Mouse (Mus musculus): Measurements from ENCODE around the gene Ltb. TPM values are rescaled to one million over a fixed set of nuclear protein-coding genes. Genes with fewer than 3 reads are reported as not detected.

Gene Ltb
- polyA plus RNA-seq, 1 experiment, result 0.05 TPM

DNA sequence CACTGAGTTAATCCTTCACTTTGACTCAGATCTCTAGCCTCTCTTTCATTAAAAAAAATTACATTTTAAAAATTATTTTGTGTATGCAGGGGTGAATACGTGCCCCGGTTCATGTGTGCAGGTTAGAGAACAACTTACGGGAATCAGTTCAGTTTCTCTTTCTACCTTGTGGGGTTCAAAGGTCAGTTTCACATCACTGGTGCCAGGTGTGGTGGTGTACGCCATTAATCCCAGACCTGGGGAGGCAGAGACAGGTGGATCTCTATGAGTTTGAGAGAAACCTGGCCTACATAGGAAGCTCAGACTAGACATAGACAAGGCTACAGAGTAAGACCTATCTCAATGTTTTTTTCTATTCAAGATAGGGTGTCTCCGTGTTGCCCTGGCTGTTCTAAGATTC lies 18.8 kb downstream of the Ltb start:
- H3ac ChIP-seq (ENCODE audit: control insufficient read depth, insufficient read length), result no peak overlapping the region
- H3K4me3 ChIP-seq, result no peak overlapping the region
- no peaks in the 10 kb centered on the region for H3K36me3 ChIP-seq (ENCODE audit: control insufficient read depth, insufficient read depth)
- H3K4me2 ChIP-seq (ENCODE audit: low read depth), result no peak overlapping the region
- no peaks in the 10 kb centered on the region for H3K27me3 ChIP-seq (ENCODE audit: control insufficient read depth, insufficient read depth, insufficient read length)
- H3K79me2 ChIP-seq (ENCODE audit: control insufficient read depth, insufficient read depth), result no peaks in the 10 kb centered on the region
- TF ChIP-seq USF1 (IDR thresholded peaks at IDR 0.05; ENCODE audit: low read depth), result no peak
- no peak for TF ChIP-seq E2F4 (IDR thresholded peaks at IDR 0.05; ENCODE audit: insufficient read depth)
- no peak for TF ChIP-seq MYOD1 (IDR thresholded peaks at IDR 0.05; ENCODE audit: control insufficient read depth in 1 of 3, insufficient read length in 2 of 3, low read depth in 2 of 3)
- no peak for TF ChIP-seq SRF (IDR thresholded peaks at IDR 0.05; ENCODE audit: control insufficient read depth, insufficient read length, low read depth)

DNA sequence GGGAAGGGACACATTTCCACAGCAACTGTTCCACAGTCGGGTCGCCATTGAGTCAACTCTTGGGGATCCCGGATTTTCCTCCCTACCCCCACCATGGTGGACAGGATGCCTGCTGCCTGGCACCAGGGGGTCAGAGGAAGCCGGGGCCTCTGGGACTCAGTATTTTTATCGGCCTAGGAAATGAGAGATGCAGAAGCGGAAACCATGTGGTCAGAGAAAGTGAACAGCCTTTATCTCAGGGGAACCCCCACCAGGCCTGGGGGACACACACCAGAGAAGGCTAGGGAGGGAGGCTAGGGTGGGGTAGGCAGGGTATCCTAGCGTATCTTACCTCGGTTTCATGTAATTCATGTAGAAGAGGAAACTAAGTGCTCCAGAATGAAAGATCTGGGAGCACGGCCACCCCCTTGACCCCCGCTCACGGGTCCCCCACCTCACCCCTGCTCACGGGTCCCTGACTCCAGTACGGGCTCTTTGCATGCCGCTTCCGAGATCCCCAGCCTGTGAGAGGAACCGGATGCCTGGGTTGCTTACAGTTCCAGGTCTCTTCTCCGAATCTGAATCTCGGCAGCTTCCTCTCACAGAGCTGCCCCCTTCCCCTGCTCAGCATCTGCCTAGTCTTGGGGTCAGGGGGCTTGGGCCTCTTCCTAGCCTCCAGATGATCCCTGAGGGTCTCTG lies 24.4 kb downstream of the Ltb start:
- H3K4me2 ChIP-seq (ENCODE audit: low read depth), result no peak overlapping the region
- H3K4me3 ChIP-seq, result no peak overlapping the region

DNA sequence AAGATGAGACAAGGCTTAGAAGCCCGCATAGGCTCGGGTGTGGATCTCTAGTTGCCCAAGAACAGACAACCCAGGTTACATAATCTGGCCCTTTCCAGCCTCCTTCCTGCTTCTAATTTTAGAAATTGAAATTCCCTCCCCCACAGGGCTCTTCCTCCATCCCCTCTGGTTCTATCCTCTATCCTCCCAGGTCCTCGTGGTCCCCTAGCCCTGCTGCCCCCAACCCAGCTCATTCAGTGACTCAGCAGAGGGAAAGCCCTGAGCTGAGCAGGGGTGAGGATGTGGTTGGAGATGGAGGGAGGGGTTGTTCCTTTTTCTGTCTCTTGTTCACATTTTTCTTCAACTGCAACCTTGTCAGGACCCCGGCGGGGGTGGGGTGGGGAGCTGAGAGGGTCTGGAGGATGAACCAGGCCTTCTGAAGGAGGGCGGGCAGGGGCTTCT lies 25.4 kb downstream of the Ltb start:
- TF ChIP-seq POLR2AphosphoS2 (IDR thresholded peaks at IDR 0.05; ENCODE audit: insufficient read length, low read depth) (no peak), USF1 (IDR thresholded peaks at IDR 0.05; ENCODE audit: low read depth) (no peak), E2F4 (IDR thresholded peaks at IDR 0.05; ENCODE audit: insufficient read depth) (no peak), MYOD1 (IDR thresholded peaks at IDR 0.05; ENCODE audit: control insufficient read depth in 1 of 3, insufficient read length in 2 of 3, low read depth in 2 of 3) (no peak), SRF (IDR thresholded peaks at IDR 0.05; ENCODE audit: control insufficient read depth, insufficient read length, low read depth) (no peak), TCF12 (IDR thresholded peaks at IDR 0.05; ENCODE audit: insufficient read depth, poor library complexity, severe bottlenecking) (no peak), POLR2A (IDR thresholded peaks at IDR 0.05; ENCODE audit: insufficient read length, low read depth) (no peak), MYOG (IDR thresholded peaks at IDR 0.05; ENCODE audit: control insufficient read depth in 1 of 3, insufficient read depth in 1 of 3, insufficient read length in 2 of 3, low read depth in 2 of 3) (no peak)
- H3K4me2 ChIP-seq (ENCODE audit: low read depth), result no peak overlapping the region
- peaks cover 5% of the 10 kb centered on the region for H3K36me3 ChIP-seq (ENCODE audit: control insufficient read depth, insufficient read depth)
- no peaks in the 10 kb centered on the region for H3K27me3 ChIP-seq (ENCODE audit: control insufficient read depth, insufficient read depth, insufficient read length)
- no peak overlapping the region for H3ac ChIP-seq (ENCODE audit: control insufficient read depth, insufficient read length)
- H3K4me3 ChIP-seq, result no peak overlapping the region
- H3K79me2 ChIP-seq (ENCODE audit: control insufficient read depth, insufficient read depth), result no peaks in the 10 kb centered on the region

More for the DNA sequence above, 24.4 kb downstream of the Ltb start:
- TF ChIP-seq CEBPB (IDR thresholded peaks at IDR 0.05; ENCODE audit: insufficient read depth, poor library complexity, severe bottlenecking), result no peak
- no peaks in the 10 kb centered on the region for H3K27me3 ChIP-seq (ENCODE audit: control insufficient read depth, insufficient read depth, insufficient read length)
- H3K36me3 ChIP-seq (ENCODE audit: control insufficient read depth, insufficient read depth), result peaks cover 5% of the 10 kb centered on the region
- no peaks in the 10 kb centered on the region for H3K79me2 ChIP-seq (ENCODE audit: control insufficient read depth, insufficient read depth)
- H3ac ChIP-seq (ENCODE audit: control insufficient read depth, insufficient read length), result no peak overlapping the region

DNA sequence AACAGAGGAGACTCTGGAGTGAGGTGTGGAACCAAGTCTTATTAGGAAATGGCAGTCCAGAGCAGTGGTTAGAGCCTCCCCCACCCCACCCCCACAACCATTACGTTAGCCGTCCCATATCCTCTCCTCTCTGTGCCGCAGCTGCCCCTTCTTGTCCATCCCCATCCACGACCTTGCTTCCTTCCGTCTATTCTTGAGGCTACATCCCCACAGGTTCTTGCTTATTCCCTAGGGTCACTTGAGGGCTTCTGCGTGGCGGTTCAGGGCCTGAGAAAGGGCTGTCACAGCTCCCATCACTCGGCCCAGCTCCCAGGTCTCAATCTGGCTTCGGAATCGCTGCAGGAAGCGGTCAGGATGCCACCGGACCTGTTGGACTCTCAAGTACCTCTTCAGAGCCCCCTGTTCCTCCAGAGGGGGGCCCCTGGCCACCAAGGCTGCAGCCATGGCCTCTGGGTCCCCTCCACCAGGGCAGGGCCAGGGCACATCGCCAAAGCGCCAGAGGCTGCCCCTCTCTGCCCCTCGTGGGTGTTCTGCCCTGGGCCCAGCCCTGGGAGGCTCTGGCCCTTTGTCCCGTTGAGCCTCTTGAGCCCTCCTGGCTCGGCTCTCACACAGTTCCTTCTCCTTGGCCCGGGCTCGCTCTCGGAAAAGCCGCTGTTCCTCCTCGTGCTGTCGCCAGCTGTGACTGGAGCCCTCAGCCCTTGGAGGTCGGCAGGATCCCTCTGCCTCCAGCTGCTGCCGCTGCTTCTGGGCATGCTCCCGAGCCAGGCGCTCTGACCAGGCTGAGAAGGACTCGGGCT lies 26.1 kb downstream of the Ltb start, which contains the start of gene Gm16181:
Gm16181 (plus strand) TSS at position 679 of the 797 bp plus-strand sequence.
- Histone ChIP-seq H3K4me2 (ENCODE audit: low read depth) (no peak within 1 kb of the TSS), H3K27me3 (ENCODE audit: control insufficient read depth, insufficient read depth, insufficient read length) (no peaks in the 10 kb centered on the region), H3K4me3 (no peak within 1 kb of the TSS), H3K79me2 (ENCODE audit: control insufficient read depth, insufficient read depth) (no peaks in the 10 kb centered on the region), H3K36me3 (ENCODE audit: control insufficient read depth, insufficient read depth) (peaks cover 5% of the 10 kb centered on the region), H3ac (ENCODE audit: control insufficient read depth, insufficient read length) (no peak within 1 kb of the TSS)
- TF ChIP-seq REST (IDR thresholded peaks at IDR 0.05; ENCODE audit: insufficient read depth, insufficient read length), result no peak
- TF ChIP-seq TCF3 (IDR thresholded peaks at IDR 0.05; ENCODE audit: insufficient read length, low read depth), result no peak
- TF ChIP-seq TCF12 (IDR thresholded peaks at IDR 0.05; ENCODE audit: insufficient read depth, poor library complexity, severe bottlenecking), result no peak

DNA sequence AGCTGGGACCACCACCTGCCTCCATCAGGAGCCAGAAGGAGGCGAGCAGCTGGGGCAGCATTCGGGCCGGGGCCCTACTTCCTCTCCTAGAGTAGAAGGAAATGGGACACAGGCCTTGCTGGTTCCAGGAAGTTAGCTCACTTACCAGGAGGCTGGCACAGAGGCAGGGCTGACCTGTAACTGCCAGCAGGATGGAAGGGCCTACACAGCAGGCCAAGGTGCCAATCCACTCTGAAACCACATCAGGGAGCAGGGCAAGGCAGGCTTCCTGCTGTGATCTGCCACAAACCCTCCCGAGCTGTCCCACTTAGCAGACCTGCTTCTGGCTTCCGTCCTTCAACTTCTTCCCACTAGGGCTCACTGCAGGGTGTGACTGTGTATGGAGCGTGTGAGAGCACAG lies 28.1 kb downstream of the Ltb start:
- Histone ChIP-seq H3ac (ENCODE audit: control insufficient read depth, insufficient read length) (no peak overlapping the region), H3K79me2 (ENCODE audit: control insufficient read depth, insufficient read depth) (no peaks in the 10 kb centered on the region), H3K27me3 (ENCODE audit: control insufficient read depth, insufficient read depth, insufficient read length) (no peaks in the 10 kb centered on the region), H3K4me3 (no peak overlapping the region), H3K4me2 (ENCODE audit: low read depth) (no peak overlapping the region), H3K36me3 (ENCODE audit: control insufficient read depth, insufficient read depth) (peaks cover 5% of the 10 kb centered on the region)
- no peak for TF ChIP-seq MAX (IDR thresholded peaks at IDR 0.05; ENCODE audit: low read depth)
- TF ChIP-seq MYOD1 (IDR thresholded peaks at IDR 0.05; ENCODE audit: control insufficient read depth in 1 of 3, insufficient read length in 2 of 3, low read depth in 2 of 3), result no peak
- no peak for TF ChIP-seq E2F4 (IDR thresholded peaks at IDR 0.05; ENCODE audit: insufficient read depth)
- TF ChIP-seq POLR2A (IDR thresholded peaks at IDR 0.05; ENCODE audit: insufficient read length, low read depth), result no peak
- TF ChIP-seq MYOG (IDR thresholded peaks at IDR 0.05; ENCODE audit: control insufficient read depth in 1 of 3, insufficient read depth in 1 of 3, insufficient read length in 2 of 3, low read depth in 2 of 3), result no peak
- no peak for TF ChIP-seq SRF (IDR thresholded peaks at IDR 0.05; ENCODE audit: control insufficient read depth, insufficient read length, low read depth)
- TF ChIP-seq REST (IDR thresholded peaks at IDR 0.05; ENCODE audit: insufficient read depth, insufficient read length), result no peak
- TF ChIP-seq CEBPB (IDR thresholded peaks at IDR 0.05; ENCODE audit: insufficient read depth, poor library complexity, severe bottlenecking), result no peak
- TF ChIP-seq POLR2AphosphoS2 (IDR thresholded peaks at IDR 0.05; ENCODE audit: insufficient read length, low read depth), result no peak
- TF ChIP-seq TCF12 (IDR thresholded peaks at IDR 0.05; ENCODE audit: insufficient read depth, poor library complexity, severe bottlenecking), result no peak
